Mouse (Mus musculus) ZHBTc4 (cell line): ENCODE results near the gene Lbx2.

Experiments
- DNase-seq: peaks from one replicate; pipeline ENCODE4 v3.0.0-alpha.2; 2011; ENCODE audit warnings: low read depth, low spot score

The Lbx2 gene

DNA sequence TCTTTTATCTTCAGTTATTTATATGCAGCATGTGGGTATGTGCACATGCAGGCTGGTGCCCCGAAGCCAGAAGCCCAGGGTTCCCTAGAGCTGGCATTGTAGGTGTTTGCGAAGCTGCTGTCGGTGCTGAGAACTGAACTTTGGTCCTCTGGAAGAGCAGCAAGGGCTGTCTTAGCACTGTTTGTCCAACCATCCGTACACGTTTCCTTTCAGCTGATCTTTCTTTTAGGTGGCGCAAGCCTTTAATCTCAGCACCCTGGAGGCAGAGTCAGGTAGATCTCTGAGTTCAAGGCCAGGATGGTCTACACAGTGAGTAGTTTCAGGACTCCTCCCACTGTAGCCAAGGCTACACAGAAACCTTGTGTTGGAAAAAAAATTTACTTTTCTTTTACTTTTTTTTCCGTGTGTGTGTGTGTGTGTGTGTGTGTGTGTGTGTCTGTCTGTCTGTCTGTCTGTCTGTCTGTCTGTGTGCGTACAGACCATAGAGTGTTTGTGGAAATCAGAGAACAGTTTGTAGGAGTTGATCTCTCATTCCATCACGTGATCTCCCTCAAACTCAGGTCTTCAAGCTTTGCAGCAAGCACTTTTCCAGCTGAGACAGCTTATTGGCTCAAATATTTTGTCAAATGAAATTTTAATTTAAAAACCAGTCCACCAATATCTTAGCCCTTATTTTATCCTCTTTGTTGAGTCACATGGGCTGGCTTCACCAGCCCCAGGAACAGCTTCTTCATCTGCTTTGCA, 46.2 kb downstream of the Lbx2 start:
- no peak for DNase-seq

DNA sequence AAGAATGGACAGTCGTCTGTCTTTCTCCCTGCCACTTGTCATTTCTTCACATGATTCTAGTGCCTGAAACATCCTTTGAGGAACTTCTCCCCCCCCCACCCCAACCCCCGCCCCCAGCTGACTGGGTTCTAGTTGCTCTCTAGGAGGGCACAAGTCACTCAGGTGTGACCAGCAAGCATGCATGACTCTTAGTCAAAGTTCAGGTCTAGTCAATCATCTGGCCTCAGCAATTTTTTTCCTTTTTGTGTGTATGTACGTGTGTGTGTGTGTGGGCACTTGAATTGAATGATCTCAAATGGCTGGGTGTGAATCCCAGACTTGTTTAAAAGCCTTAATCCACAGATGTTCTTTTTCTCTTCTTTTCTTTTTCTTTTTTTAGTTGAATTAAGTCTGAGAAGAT, 48.1 kb downstream of the Lbx2 start:
- no peak for DNase-seq

DNA sequence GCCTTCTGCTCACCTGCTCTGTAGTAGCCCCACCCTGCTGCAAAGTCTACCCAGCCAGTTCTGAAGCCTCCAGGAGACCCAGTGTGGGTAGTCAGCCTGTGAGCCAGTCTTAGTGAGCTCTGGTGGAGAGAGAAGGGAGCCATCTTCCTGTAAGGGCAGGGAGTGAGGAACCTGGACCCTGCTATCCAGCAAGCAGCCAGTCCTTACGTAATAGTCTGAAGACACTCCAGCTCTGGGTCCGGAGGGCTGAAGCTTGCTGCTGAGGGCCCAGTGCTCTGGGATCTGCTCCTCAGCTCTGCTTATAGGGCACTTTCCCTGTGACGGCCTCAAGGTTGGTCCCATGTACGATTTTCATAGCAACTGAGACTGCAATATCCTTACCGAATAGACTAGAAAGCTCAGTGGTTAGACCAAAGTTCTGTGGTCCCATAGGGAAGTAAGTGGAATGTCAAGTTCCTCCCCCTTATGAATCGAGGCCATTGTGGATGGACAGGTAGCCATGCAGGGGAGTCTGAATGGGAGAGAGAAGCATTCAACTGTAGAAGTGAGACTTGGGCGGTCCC, 48.9 kb downstream of the Lbx2 start, which contains the start of gene Rtkn:
Gene Rtkn, plus strand, starts transcription at position 513 of the 563 bp plus-strand sequence.
- DNase-seq = no peak

DNA sequence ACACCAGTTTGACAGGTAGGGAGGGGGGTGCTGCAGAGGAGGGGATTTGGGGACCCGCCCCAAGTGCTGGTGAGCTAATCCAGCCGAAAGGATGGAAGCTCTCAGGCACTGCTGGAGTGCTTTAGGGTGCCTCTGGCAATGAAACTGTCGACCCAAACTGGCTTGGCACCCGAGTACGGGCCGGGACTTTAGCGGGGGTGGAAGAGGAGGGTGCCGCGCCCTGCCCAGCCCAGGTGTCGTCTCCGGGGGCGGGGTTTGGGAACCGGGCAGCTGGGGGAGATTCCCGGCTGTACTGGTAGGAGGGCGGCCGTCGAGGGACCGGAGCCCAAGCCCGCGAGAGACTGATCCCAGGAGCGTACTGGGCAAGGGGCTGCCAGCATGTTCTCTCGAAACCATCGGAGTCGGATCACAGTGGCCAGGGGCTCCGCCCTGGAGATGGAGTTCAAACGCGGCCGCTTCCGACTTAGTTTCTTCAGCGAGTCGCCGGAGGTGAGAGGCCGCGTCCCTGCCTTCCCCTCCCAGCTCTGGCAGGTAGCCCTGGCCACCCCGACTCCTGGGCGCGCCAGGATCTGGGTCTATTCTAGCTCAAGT, 49.5 kb downstream of the Lbx2 start:
- DNase-seq = no peak

DNA sequence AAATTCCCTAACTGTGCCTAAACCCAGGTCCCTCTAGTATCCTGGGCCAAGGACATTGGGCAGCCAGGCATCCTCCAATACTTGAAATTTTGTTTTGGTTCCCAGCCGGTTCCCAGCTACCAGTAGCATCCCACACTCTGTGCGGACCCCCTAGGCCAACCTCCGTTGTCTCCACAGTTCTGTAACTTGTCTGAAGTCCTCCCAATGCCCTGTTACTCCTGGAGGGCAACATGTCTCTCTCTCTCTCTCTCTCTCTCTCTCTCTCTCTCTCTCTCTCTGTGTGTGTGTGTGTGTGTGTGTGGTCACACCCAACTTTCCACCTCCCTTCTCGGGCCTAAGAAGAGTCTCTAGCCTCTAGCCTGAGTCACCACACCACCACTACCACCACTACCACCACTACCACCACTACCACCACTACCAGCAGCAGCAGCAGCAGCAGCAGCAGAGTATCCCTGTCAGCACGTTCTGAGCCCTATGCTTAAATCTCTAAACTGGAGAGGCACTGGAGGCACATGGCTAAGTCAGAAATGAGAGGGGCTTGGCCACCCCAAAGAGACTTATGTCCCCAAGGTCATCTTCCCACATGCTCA, 50.2 kb downstream of the Lbx2 start:
- no peak for DNase-seq

DNA sequence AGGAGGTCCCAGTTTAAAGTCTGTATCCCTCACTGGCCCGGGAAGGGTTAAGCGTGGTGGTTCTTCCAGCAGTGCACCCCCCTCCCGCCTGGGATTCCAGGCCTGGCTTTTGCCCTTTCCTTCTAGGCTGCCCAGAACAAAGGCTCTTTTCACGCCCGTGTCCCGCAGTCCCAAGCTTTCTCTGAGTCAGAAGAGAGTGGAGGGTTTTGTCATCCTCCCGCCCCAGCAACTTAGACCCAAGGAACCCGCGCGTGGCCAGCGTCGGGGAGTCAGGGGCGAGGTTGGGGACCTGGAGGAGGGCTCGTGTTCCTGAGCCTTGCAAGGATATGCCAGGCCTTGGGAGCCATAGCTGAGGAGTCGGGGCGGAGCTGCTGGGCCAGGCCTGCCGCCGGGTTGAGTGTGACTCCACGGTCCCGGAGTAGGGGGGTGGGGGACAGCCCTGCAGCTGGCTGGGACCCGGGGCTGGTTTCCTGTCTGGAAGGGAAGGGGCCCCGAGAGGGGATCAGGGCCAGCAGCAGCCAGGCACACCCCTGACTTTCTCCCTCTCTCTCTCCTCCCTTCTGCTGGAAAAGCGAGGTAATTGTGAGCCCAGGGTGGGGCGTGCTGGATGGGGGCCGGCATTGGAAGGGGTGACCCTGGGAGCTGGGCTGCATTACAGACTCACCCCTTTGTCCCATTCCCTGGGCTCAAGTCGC, 50.9 kb downstream of the Lbx2 start:
- peak; percentile 70 for DNase-seq

DNA sequence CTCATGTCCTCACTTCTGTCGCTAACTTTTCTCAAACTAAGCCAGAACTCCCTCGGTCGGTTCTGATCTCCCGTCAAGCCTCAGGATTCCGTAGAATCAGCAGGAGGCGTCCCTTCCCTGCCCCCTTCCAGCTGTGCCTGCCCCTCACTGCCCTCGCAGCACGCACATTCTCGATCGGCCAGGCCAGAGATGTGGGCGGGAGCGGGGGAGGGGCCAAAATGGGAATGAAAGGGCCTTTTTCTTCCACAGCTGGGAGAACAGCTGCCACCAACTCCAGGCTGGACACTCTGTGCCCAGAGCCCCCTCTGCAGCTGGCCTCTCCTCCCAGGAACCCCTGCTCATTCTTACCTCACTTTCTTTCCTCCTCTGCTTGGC, 51.4 kb downstream of the Lbx2 start:
- peak; percentile 71 for DNase-seq
